Mouse (Mus musculus) thymus, postnatal 10 days (tissue): ENCODE data around the gene Lrrc4.

Experiments used
- DNase-seq, 2 experiments: peaks; one replicate each; pipeline ENCODE4 v3.0.0; 2021; ENCODE audit warnings: low spot score in 2 of 2

Gene Lrrc4

GRCm38 (mm10) chr6:28674686-28675085 is 156.9 kb downstream of the Lrrc4 start:
- DNase-seq, result no peak

- DNase-seq, result no peak
Measured at GRCm38 (mm10) chr6:28672388-28672787, 159.2 kb downstream of the Lrrc4 start.

- DNase-seq, result no peak
Measured at GRCm38 (mm10) chr6:28669251-28669650, 162.3 kb downstream of the Lrrc4 start.

- no peak for DNase-seq
Measured at GRCm38 (mm10) chr6:28667586-28667985, 164.0 kb downstream of the Lrrc4 start.

- DNase-seq, result no peak
Measured at GRCm38 (mm10) chr6:28664716-28665115, 166.8 kb downstream of the Lrrc4 start.

- DNase-seq, result no peak
Measured at GRCm38 (mm10) chr6:28663670-28664069, 167.9 kb downstream of the Lrrc4 start.

GRCm38 (mm10) chr6:28663004-28663403 is 168.5 kb downstream of the Lrrc4 start:
- DNase-seq, result no peak

- no peak for DNase-seq
Measured at GRCm38 (mm10) chr6:28656511-28656910, 175.0 kb downstream of the Lrrc4 start.

GRCm38 (mm10) chr6:28645231-28645630 is 186.3 kb downstream of the Lrrc4 start:
- no peak for DNase-seq

GRCm38 (mm10) chr6:28642909-28643308 is 188.6 kb downstream of the Lrrc4 start:
- no peak for DNase-seq

GRCm38 (mm10) chr6:28640088-28640487 is 191.5 kb downstream of the Lrrc4 start:
- DNase-seq, result no peak

- no peak for DNase-seq
Measured at GRCm38 (mm10) chr6:28635531-28636348, 195.8 kb downstream of the Lrrc4 start.

GRCm38 (mm10) chr6:28635092-28635491 is 196.5 kb downstream of the Lrrc4 start:
- DNase-seq, result no peak

- no peak for DNase-seq
Measured at GRCm38 (mm10) chr6:28633656-28634055, 197.9 kb downstream of the Lrrc4 start.

- no peak for DNase-seq
Measured at GRCm38 (mm10) chr6:28633120-28633519, 198.4 kb downstream of the Lrrc4 start.

- DNase-seq, result no peak
Measured at GRCm38 (mm10) chr6:28630926-28631325, 200.6 kb downstream of the Lrrc4 start.

GRCm38 (mm10) chr6:28629866-28630265 is 201.7 kb downstream of the Lrrc4 start:
- no peak for DNase-seq

- no peak for DNase-seq
Measured at GRCm38 (mm10) chr6:28628408-28628807, 203.1 kb downstream of the Lrrc4 start.

GRCm38 (mm10) chr6:28622963-28623362 is 208.6 kb downstream of the Lrrc4 start:
- no peak for DNase-seq

- no peak for DNase-seq
Measured at GRCm38 (mm10) chr6:28622522-28622921, 209.0 kb downstream of the Lrrc4 start.

- no peak for DNase-seq
Measured at GRCm38 (mm10) chr6:28621961-28622360, 209.6 kb downstream of the Lrrc4 start.

GRCm38 (mm10) chr6:28621431-28621830 is 210.1 kb downstream of the Lrrc4 start:
- DNase-seq, result no peak

- no peak for DNase-seq
Measured at GRCm38 (mm10) chr6:28618751-28619153, 212.8 kb downstream of the Lrrc4 start.

GRCm38 (mm10) chr6:28618299-28618698 is 213.2 kb downstream of the Lrrc4 start:
- no peak for DNase-seq
